7 mouse cellular contexts compared by ENCODE assay signal in the genomic region with DNA sequence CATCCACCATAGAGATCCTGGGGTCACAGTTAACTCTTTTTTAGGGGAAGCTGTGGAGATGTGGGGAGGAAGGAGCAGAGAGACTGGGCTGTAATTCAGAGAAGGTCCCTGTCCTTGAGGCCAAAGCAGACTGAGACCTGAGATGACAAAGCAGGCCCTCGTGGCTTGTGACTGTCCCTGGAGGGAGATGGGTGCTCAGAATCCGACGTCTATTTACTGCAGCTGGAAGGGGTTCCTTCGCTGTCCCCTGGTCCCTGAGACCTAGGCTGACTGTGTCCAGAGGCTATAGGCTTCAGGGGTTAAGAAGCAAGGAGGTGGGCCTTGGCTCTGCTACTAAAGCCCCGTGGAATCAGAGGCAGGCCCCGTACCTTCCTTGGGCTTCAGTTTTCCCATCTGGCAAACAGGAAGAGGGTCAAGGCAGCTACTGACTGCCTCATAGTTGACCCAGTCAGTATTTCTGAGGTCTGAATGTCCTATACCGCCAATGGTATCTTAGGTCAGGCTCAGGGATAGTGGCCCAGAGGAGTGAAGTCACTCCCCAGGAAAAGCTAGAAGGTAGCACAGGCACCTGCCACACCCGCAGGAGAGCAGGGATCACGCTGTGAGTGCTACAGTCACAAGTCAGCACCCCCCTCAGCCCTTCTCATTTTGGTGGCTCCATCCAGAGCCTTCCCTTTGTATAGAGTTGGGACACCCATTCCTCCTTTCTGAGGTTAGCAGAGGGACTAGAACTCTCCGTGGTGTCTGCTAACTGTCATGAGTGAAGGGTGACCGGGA.
A peak's percentile ranks its signal among the peaks of the same experiment; 100 is the strongest.
DNase-seq lines count a peak whose midpoint lies in the region; ATAC-seq and TF ChIP-seq lines count a peak whose summit lies in the region.

No protein-coding gene starts in this region.

- H3K4me1 ChIP-seq in liver, adult 2 months (ENCODE audit: control insufficient read depth, insufficient read depth, low read length): peaks cover 8% of the 10 kb centered on the region
- H3K4me1 ChIP-seq in heart, embryonic 16.5 days (ENCODE audit: control insufficient read depth, insufficient read depth, low read length): peaks cover 39% of the 10 kb centered on the region
- H3K4me1 ChIP-seq in limb, embryonic 14.5 days (ENCODE audit: control insufficient read depth, insufficient read depth, low read length): peaks cover 50% of the 10 kb centered on the region
- H3K4me1 ChIP-seq in small intestine, adult 2 months (ENCODE audit: control insufficient read depth, insufficient read depth, insufficient read length, low read length): peaks cover 13% of the 10 kb centered on the region

- H3K9me3 ChIP-seq in heart, embryonic 16.5 days (replicated peaks; ENCODE audit: control insufficient read depth, low read length): no peaks in the 10 kb centered on the region
- no peaks in the 10 kb centered on the region for H3K9me3 ChIP-seq in limb, embryonic 14.5 days (ENCODE audit: control insufficient read depth, low read length)

- no peak for ATAC-seq in heart, embryonic 16.5 days (replicated peaks; ENCODE audit: extremely low read depth, insufficient read depth, low FRiP score)
- ATAC-seq in limb, embryonic 14.5 days (ENCODE audit: low FRiP score, low read depth): no peak

- no peak overlapping the region for H3K4me3 ChIP-seq in liver, adult 2 months (ENCODE audit: insufficient read depth, low read depth, low read length)
- no peak overlapping the region for H3K4me3 ChIP-seq in heart, embryonic 16.5 days (ENCODE audit: low read length)
- no peak overlapping the region for H3K4me3 ChIP-seq in limb, embryonic 14.5 days (replicated peaks; ENCODE audit: low read length)
- H3K4me3 ChIP-seq in small intestine, adult 2 months (ENCODE audit: low read depth, low read length): no peak overlapping the region

- no peak for TF ChIP-seq POLR2A in liver, adult 2 months (IDR thresholded peaks at IDR 0.05; ENCODE audit: extremely low read depth, insufficient read depth, low read length)
- no peak for TF ChIP-seq POLR2A in limb, embryonic 14.5 days (IDR thresholded peaks at IDR 0.05; ENCODE audit: borderline replicate concordance, extremely low read depth, insufficient read depth, insufficient read length)
- TF ChIP-seq POLR2A in small intestine, adult 2 months (IDR thresholded peaks at IDR 0.05; ENCODE audit: low read depth, low read length): no peak

- no peak overlapping the region for H3K9ac ChIP-seq in liver, adult 2 months (ENCODE audit: low read depth, low read length)
- peak overlapping the region; percentile 55 for H3K9ac ChIP-seq in heart, embryonic 16.5 days (ENCODE audit: low read length)
- H3K9ac ChIP-seq in limb, embryonic 14.5 days (ENCODE audit: low read depth, low read length, severe bottlenecking): 0 out of 2 replicates have a peak overlapping the region, but pooled peaks have one; percentile 5

- no peak for DNase-seq in liver, adult 2 months (ENCODE audit: extremely low read depth, low read depth, low spot score)
- no peak for DNase-seq in liver
- DNase-seq in limb, embryonic 14.5 days (ENCODE audit: low spot score): no peak
- DNase-seq in right cerebral cortex, adult 18-20 months: no peak
- no peak for DNase-seq in right cerebral cortex, postnatal 4 days

- H3K36me3 ChIP-seq in liver, adult 2 months (ENCODE audit: control insufficient read depth, insufficient read depth, low read length): no peaks in the 10 kb centered on the region
- H3K36me3 ChIP-seq in heart, embryonic 16.5 days (ENCODE audit: control insufficient read depth, insufficient read depth): no peaks in the 10 kb centered on the region
- no peaks in the 10 kb centered on the region for H3K36me3 ChIP-seq in limb, embryonic 14.5 days (ENCODE audit: control insufficient read depth, insufficient read depth, low read length)
- H3K36me3 ChIP-seq in small intestine, adult 2 months (ENCODE audit: control insufficient read depth, insufficient read depth, low read length): no peaks in the 10 kb centered on the region

- no peak for TF ChIP-seq CTCF in liver, adult 2 months (IDR thresholded peaks at IDR 0.05; ENCODE audit: low read depth, low read length)
- TF ChIP-seq CTCF in small intestine, adult 2 months (IDR thresholded peaks at IDR 0.05; ENCODE audit: extremely low read depth, insufficient read length, insufficient replicate concordance, low read depth, low read length): no peak

- 70% methylated on average over 11 of the region's 11 CpGs for WGBS in liver, adult 2 months
- 45% methylated on average over 11 of the region's 11 CpGs for WGBS in heart, embryonic 16.5 days
- 34% methylated on average over 11 of the region's 11 CpGs for WGBS in limb, embryonic 14.5 days
- 62% methylated on average over 11 of the region's 11 CpGs for WGBS in small intestine, adult 2 months

- no peaks in the 10 kb centered on the region for H3K27me3 ChIP-seq in liver, adult 2 months (ENCODE audit: control insufficient read depth, insufficient read depth, low read length)
- no peaks in the 10 kb centered on the region for H3K27me3 ChIP-seq in heart, embryonic 16.5 days (ENCODE audit: control insufficient read depth, insufficient read depth, low read length)
- no peaks in the 10 kb centered on the region for H3K27me3 ChIP-seq in limb, embryonic 14.5 days (ENCODE audit: control insufficient read depth, insufficient read depth, low read length)
- H3K27me3 ChIP-seq in small intestine, adult 2 months (ENCODE audit: control insufficient read depth, insufficient read depth, low read length): no peaks in the 10 kb centered on the region

- no peaks in the 10 kb centered on the region for H3K79me2 ChIP-seq in liver, adult 2 months (ENCODE audit: control insufficient read depth, insufficient read depth, low read length)

- no peak overlapping the region for H3K4me2 ChIP-seq in heart, embryonic 16.5 days (ENCODE audit: low read depth, low read length)
- H3K4me2 ChIP-seq in limb, embryonic 14.5 days (replicated peaks; ENCODE audit: low read depth, low read length, severe bottlenecking): no peak overlapping the region

- peak overlapping the region; percentile 11; the same call in 1 of the 2 replicates for H3K27ac ChIP-seq in liver, adult 2 months (replicated peaks; ENCODE audit: insufficient read depth, low read depth, low read length)
- H3K27ac ChIP-seq in heart, embryonic 16.5 days (ENCODE audit: low read length): peak overlapping the region; percentile 96
- H3K27ac ChIP-seq in limb, embryonic 14.5 days (replicated peaks; ENCODE audit: low read depth, low read length): peak overlapping the region; percentile 96
- H3K27ac ChIP-seq in small intestine, adult 2 months (ENCODE audit: insufficient read depth, low read depth, low read length): peak overlapping the region; percentile 7; the same call in 1 of the 2 replicates

Comparison
In these comparisons a context has a peak if more than half of its experiments do, and no peak if none do; other contexts are left out.
1. H3K27ac ChIP-seq: peak in every context shown above with its lines; median percentile 96 in heart, embryonic 16.5 days; 96 in limb, embryonic 14.5 days; 11 in liver, adult 2 months; 7 in small intestine, adult 2 months.